Mouse (Mus musculus) spleen, adult 18-20 months (tissue): ENCODE results near the gene Scaf11.
"Not testable (repeated sequence)": the region's sequence is repeated elsewhere in the genome, so short reads cannot be mapped to it uniquely, and the experiment has no call there.

Experiments
- DNase-seq, 2 experiments: peaks; one replicate each; pipeline ENCODE4 v3.0.0; 2022; ENCODE audit warnings: mixed read lengths in 2 of 2

Gene Scaf11

GRCm38 (mm10) chr15:96460730-96461540 is at the start of gene Scaf11:
Scaf11 (minus strand) TSS chr15:96460843.
- peak; percentile 94 to 96 for DNase-seq

DNA sequence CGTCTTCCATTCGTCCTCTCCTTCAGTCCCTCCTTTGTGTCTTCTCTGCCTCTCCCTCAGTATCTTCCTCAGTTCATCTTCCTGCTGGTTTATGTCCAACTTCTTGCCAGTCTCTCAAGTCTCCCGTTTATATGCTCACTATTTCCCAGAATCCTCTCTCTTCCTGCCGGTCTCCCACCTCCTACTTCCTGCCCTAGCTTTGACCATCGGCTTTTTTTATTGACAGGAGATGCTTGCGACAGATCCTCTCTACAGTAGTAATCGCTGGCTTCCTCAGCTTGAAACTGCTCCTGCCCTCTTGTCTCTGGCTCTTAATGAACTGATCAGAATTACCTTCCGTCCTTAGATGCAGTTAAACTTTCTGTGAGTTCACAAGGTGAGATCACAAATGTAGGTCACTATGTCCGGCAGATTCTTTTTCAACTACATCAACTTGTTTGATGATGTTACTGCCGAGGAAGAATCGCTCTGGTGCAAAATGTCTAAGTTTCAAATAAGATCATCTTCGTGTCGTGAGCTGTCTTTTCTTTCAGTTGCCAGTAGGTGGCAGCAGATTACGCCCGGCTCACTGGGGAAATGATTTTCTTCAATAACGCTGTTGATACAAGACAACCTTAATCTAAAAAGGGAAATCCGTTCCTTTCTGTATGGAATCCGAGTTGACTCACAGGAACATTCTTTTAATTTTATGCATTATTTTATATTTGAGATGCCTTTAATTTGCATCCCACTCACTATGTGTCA is 46.6 kb upstream of the Scaf11 start:
- peak in 1 of 2 experiments; percentile 48 for DNase-seq

- peak in 1 of 2 experiments; percentile 24 for DNase-seq
Measured at GRCm38 (mm10) chr15:96497646-96498045, 37.0 kb upstream of the Scaf11 start.

DNA sequence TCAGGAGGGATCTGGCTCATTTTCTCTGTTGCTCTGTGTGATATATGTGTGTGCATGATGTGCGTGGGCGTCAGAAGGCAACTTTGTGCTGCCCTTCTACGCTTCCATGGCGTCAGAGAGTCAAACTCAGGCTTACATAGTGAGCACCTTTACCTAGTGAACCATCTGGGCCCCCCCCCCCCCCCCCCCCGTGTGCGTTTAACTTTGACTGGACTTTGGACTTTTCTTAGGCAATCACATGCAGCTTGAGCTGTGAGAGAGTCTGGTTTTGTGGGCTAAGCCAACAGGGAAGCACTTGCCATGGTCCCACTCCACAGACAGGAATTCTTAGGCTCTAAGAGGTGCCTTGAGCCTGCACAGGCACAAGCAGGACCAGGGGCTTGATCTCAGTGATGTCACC is 33.6 kb upstream of the Scaf11 start:
- no peak for DNase-seq

GRCm38 (mm10) chr15:96493573-96493972 is 32.9 kb upstream of the Scaf11 start:
- DNase-seq, result no peak

GRCm38 (mm10) chr15:96492919-96493318 is 32.3 kb upstream of the Scaf11 start:
- not testable (repeated sequence) for DNase-seq

DNA sequence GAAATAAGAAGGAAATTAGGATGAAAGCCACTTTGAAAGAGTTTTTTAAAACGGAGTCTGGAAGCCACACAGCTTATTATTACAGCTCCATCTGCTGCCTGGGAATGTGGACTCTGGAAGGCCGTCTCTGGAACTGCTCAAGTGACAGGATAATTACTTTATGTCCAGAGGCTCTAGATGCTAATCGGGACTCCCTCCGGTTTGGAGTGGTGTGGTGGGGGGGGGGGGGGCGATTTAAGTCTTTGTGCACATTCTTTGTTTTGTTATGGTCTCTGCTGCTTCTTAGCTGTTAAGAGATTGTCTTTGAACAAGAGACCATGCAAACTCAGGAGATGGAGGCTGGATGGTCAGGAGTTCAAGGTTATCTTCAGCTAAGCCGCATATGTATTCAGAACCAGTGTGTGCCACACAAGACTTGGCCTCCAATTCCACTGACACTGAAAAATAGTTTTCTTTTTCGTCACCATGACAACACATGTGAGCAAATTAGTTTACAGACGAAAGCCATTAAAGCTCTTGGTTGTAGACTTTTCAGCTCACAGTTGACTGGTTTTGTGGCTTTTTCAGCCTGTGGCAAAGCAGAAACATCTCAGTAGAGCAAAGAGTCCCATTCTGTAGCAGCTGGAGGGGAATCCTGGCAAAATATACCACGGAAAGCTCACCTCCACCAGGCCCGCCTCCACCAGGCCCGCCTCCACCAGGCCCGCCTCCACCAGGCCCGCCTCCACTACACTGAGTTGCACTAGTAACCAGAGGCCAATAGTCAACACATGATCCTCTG is 31.4 kb upstream of the Scaf11 start:
- no peak for DNase-seq

- DNase-seq, result no peak
Measured at GRCm38 (mm10) chr15:96491421-96491820, 30.8 kb upstream of the Scaf11 start.

DNA sequence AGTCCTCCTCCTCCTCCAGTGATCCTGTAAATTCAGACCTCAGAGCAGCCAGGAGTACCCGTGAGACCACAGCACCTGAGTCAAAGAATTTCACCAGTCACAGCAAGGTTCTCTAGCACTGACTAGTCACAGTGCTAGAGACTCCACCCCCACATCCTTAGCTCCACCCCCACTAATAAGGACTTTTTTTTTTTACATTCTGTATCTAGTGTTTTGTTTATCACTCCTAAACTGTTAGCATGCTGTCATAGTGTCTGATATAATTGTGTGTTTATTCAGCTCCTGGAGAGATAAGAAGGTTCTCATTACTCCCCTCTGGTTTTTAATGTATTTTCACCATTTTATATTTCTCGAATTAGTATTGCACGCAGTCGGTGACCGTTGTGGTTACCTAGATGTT is 29.5 kb upstream of the Scaf11 start:
- no peak for DNase-seq

DNA sequence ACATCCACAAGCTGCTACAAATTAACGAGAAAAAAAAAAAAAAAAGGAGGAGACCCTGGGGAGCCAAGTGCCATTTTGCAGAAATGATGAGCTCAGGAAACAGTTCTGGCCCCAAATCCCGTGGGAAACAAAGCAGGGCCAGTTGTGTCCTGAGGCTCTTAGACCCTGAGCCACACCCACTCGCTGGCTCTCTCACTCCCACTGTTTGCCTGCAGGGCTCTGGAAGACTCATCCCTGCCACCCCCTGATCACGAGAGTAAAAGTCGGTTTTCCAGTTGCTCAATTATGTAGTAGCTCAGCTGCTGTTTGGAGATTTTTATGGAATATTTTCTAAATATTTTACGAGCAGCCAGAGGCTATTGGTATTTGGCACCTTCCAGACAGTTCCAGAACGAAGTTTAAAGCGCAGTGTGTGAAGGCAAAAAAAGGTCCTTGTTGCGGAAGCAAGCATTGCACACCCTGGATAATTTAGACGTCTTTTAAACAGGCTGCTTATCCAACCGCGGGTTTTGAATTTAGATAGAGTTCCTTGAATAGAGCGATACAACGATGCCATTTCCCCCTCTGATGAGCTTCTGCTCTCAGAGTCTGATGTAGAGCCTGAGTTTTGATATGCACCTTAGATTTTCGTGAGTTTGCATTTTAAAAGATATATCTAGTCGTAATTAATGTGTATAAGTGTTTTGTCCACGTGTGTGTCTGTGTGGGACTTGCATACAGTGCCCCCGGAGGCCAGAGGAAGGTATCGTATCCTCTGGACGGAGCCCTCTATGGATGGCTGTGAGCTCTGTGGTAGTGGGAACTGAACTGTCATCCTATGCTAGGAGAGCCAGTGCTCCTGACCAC is 28.5 kb upstream of the Scaf11 start:
- no peak for DNase-seq

- no peak for DNase-seq
Measured at GRCm38 (mm10) chr15:96487066-96487698, 26.5 kb upstream of the Scaf11 start.

- DNase-seq, result no peak
Measured at GRCm38 (mm10) chr15:96480822-96481221, 20.2 kb upstream of the Scaf11 start.

GRCm38 (mm10) chr15:96478006-96478405 is 17.4 kb upstream of the Scaf11 start:
- no peak for DNase-seq

DNA sequence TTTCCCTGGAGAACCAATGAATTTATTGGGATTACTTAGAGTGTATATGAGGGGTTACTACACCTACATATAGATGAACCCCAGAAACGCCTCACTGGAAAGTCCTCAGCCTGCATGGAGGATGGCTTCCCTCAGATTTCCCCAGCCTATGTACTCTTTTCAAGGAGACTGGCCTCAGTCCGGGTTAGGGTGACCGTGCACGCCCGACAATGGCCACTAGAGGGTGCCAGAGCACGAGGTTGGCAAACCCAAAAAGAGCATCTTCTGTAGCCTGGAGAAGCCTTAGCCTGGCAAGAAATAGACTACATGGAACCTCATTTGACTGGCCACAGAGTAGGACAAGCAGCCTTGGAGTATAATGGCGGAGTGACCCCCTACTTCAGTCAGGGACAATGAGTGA is 15.7 kb upstream of the Scaf11 start:
- peak; percentile 74 to 94 for DNase-seq

DNA sequence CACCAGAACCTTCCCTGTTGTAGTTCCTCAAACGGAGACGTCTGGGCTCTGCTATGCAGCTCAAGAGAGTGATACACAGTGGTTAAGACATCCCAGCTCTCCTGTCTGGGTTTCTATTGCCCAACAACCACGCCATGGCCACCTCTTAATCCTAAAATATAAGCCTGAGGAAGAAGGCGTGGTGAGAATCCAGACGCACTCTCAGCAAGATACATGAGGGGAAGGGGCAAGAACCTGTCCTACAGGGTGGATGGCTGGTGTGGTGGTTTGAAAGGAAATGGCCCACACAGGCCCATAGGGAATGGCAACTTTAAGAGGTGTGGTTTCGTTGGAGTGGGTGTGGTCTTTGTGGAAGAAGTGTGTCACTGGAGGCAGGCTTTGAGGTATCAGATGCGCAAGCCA is 14.9 kb upstream of the Scaf11 start:
- no peak for DNase-seq

- peak; percentile 58 to 63 for DNase-seq
Measured at GRCm38 (mm10) chr15:96474325-96474955, 13.8 kb upstream of the Scaf11 start.

GRCm38 (mm10) chr15:96473920-96474319 is 13.3 kb upstream of the Scaf11 start:
- DNase-seq, result no peak

GRCm38 (mm10) chr15:96468316-96468715 is 7.7 kb upstream of the Scaf11 start:
- no peak for DNase-seq

- DNase-seq, result no peak
Measured at GRCm38 (mm10) chr15:96467844-96468243, 7.2 kb upstream of the Scaf11 start.

- DNase-seq, result no peak
Measured at GRCm38 (mm10) chr15:96466362-96466903, 5.8 kb upstream of the Scaf11 start.

DNA sequence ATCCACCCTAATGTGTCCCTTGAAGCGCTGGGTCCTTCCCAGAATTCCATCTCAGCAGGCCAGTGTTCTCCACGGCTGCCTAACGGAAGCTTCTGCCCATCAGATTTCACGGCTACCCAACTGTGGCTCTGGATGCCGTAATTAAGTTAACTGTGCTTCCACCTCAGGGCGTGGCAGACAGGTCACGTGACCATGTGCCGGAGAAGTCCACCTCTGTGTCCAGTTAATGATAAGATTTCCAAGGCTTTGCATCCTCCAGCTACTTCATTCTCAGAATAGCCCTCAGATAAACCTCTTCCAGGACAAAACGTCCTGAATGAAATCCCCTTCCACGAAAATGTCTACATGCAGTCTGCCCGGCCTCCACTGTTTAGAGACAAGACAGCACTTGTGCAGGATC is 4.4 kb upstream of the Scaf11 start:
- no peak for DNase-seq
